Mouse (Mus musculus) layer of hippocampus, postnatal 25 days (tissue): ENCODE measurements around the gene Gm21858. TPM values are rescaled to one million over a fixed set of nuclear protein-coding genes. Genes with fewer than 3 reads are reported as not detected.
"Not testable (repeated sequence)": the region's sequence is repeated elsewhere in the genome, so short reads cannot be mapped to it uniquely, and the experiment has no call there.

ENCODE experiments used
- DNase-seq, 2 experiments: peaks; one replicate each; pipeline ENCODE4 v3.0.0; 2022; ENCODE audit warnings: mixed read lengths in 2 of 2, low spot score in 1 of 2; ENCODE audit errors: extremely low spot score in 1 of 2
- total RNA-seq, 2 experiments: library from RNA; stranded (reverse); gene quantifications; 2 replicates each; pipeline ENCODE4 v1.2.3; 2021

Gm21858 gene
- total RNA-seq = not detected

GRCm38 (mm10) chrY:55731456-55731855 is at the start of gene Gm21858:
Gm21858 (plus strand) TSS chrY:55731756.
- not testable (repeated sequence) for DNase-seq
